Mouse (Mus musculus): ENCODE measurements around the gene Bclaf1. TPM values are rescaled to one million over a fixed set of nuclear protein-coding genes. Genes with fewer than 3 reads are reported as not detected.

Gene Bclaf1
- total RNA-seq, 2 experiments from 2014 or later, result 91.4 to 242 TPM

Other genes starting within 250 kb of the Bclaf1 start
- gene Map7, start 164.0 kb upstream of the Bclaf1 start, total RNA-seq (2015), result 2.3 and 2.7 TPM in 2 replicates
- gene Map7, start 164.0 kb upstream of the Bclaf1 start, total RNA-seq (2017), result 3.1 and 3.8 TPM in 2 replicates
- gene Mtfr2, start 35.3 kb downstream of the Bclaf1 start, total RNA-seq (2015), result 80.0 and 90.2 TPM in 2 replicates
- 13.3 and 18.5 TPM in 2 replicates for gene Mtfr2, start 35.3 kb downstream of the Bclaf1 start, total RNA-seq (2017)

Measured in megakaryocyte, adult 5-6 weeks (primary cell).